Mouse (Mus musculus) heart, embryonic 16.5 days (tissue): ENCODE results near the gene Glis3. TPM values are rescaled to one million over a fixed set of nuclear protein-coding genes. Genes with fewer than 3 reads are reported as not detected.

ENCODE experiments used
- ATAC-seq: fragments of 200-750 bp; cut with Nextera tagmentation; replicated peaks from 2 replicates; pipeline ENCODE4 v1.8.0; 2017; ENCODE audit warnings: moderate number of reproducible peaks; ENCODE audit not compliant: insufficient read depth, low FRiP score; ENCODE audit errors: extremely low read depth
- H3K27ac ChIP-seq: fragments of 300-500 bp; sonication (generic); 2 replicates; pipeline ENCODE4 v1.5.1; 2014; ENCODE audit warnings: mild to moderate bottlenecking, low read length, control low read depth, moderate library complexity
- H3K27me3 ChIP-seq: fragments of 300-500 bp; sonication (generic); 2 replicates; pipeline ENCODE4 v1.6.1; 2014; ENCODE audit warnings: low read length, mixed read lengths; ENCODE audit not compliant: control insufficient read depth, insufficient read depth
- H3K36me3 ChIP-seq: fragments of 300-500 bp; sonication (generic); 2 replicates; pipeline ENCODE4 v1.6.1; 2014; ENCODE audit not compliant: control insufficient read depth, insufficient read depth
- H3K4me1 ChIP-seq: fragments of 300-500 bp; sonication (generic); 2 replicates; pipeline ENCODE4 v1.6.1; 2014; ENCODE audit warnings: low read length, mixed read lengths; ENCODE audit not compliant: control insufficient read depth, insufficient read depth
- H3K4me2 ChIP-seq: fragments of 300-500 bp; sonication (generic); 2 replicates; pipeline ENCODE4 v1.6.1; 2014; ENCODE audit warnings: low read depth, mild to moderate bottlenecking, control low read depth, low read length
- H3K4me3 ChIP-seq: fragments of 300-500 bp; sonication (generic); 2 replicates; pipeline ENCODE4 v1.5.1; 2014; ENCODE audit warnings: mild to moderate bottlenecking, control low read depth, low read length
- H3K9ac ChIP-seq: fragments of 300-500 bp; sonication (generic); 2 replicates; pipeline ENCODE4 v1.6.1; 2014; ENCODE audit warnings: low read length, control low read depth
- H3K9me3 ChIP-seq: fragments of 300-500 bp; sonication (generic); replicated peaks from 2 replicates; pipeline ENCODE4 v1.6.1; 2016; ENCODE audit warnings: low read length; ENCODE audit not compliant: control insufficient read depth
- WGBS: fragments of 180-500 bp; shearing (Covaris S2); extraction: QIAGEN DNeasy Blood & Tissue Kit; methylation state at CpG from one replicate; pipeline ENCODE4 v1.1.7; 2014; 5-methylcytosine and 5-hydroxymethylcytosine counted together
- polyA plus RNA-seq: library from polyadenylated mRNA; unstranded; fragments of >200 nt; fragmentation: Nextera tagmentation; extraction: Ambion mirVana; gene quantifications from 2 replicates; pipeline ENCODE4 v1.2.1, GENCODE M21; 2015

Glis3 gene
- polyA plus RNA-seq, 1 experiment from 2014 or later: 1.3 TPM

- no peaks in the 10 kb centered on the region for H3K36me3 ChIP-seq
- H3K9ac ChIP-seq: no peak overlapping the region
- no peaks in the 10 kb centered on the region for H3K9me3 ChIP-seq
- H3K4me2 ChIP-seq: no peak overlapping the region
- WGBS: 85% methylated on average over 5 of the region's 5 CpGs
- H3K4me1 ChIP-seq: peaks cover 2% of the 10 kb centered on the region; the same call in 1 of the 2 replicates
- no peak overlapping the region for H3K4me3 ChIP-seq
- ATAC-seq: no peak
- no peaks in the 10 kb centered on the region for H3K27me3 ChIP-seq
- H3K27ac ChIP-seq: no peak overlapping the region
These were observed 206.3 kb downstream of the Glis3 start for GRCm38 (mm10) chr19:28473621-28474020.

- H3K27me3 ChIP-seq: no peaks in the 10 kb centered on the region
- no peaks in the 10 kb centered on the region for H3K36me3 ChIP-seq
- no peak overlapping the region for H3K9ac ChIP-seq
- no peaks in the 10 kb centered on the region for H3K9me3 ChIP-seq
- peaks cover 4% of the 10 kb centered on the region; the same call in 1 of the 2 replicates for H3K4me1 ChIP-seq
- no peak overlapping the region for H3K27ac ChIP-seq
- ATAC-seq: no peak
- no peak overlapping the region for H3K4me3 ChIP-seq
- no peak overlapping the region for H3K4me2 ChIP-seq
- 53% methylated on average over 6 of the region's 8 CpGs for WGBS
These were observed 208.7 kb downstream of the Glis3 start for GRCm38 (mm10) chr19:28471144-28471543.

- H3K9ac ChIP-seq: no peak overlapping the region
- H3K4me3 ChIP-seq: no peak overlapping the region
- no peak overlapping the region for H3K4me2 ChIP-seq
- H3K36me3 ChIP-seq: no peaks in the 10 kb centered on the region
- no peaks in the 10 kb centered on the region for H3K27me3 ChIP-seq
- 53% methylated on average over 5 of the region's 5 CpGs for WGBS
- no peaks in the 10 kb centered on the region for H3K9me3 ChIP-seq
- H3K4me1 ChIP-seq: peaks cover 4% of the 10 kb centered on the region; the same call in 1 of the 2 replicates
- no peak for ATAC-seq
- no peak overlapping the region for H3K27ac ChIP-seq
These were observed 214.1 kb downstream of the Glis3 start for GRCm38 (mm10) chr19:28465779-28466178.

GRCm38 (mm10) chr19:28454331-28454730 is 225.5 kb downstream of the Glis3 start:
- Histone ChIP-seq H3K4me1 (peaks cover 2% of the 10 kb centered on the region; the same call in 1 of the 2 replicates), H3K9me3 (no peaks in the 10 kb centered on the region), H3K27ac (no peak overlapping the region), H3K36me3 (no peaks in the 10 kb centered on the region), H3K4me3 (no peak overlapping the region), H3K4me2 (no peak overlapping the region), H3K9ac (no peak overlapping the region), H3K27me3 (no peaks in the 10 kb centered on the region)
- no peak for ATAC-seq
- 71% methylated on average over 8 of the region's 8 CpGs for WGBS

GRCm38 (mm10) chr19:28452951-28453520 is 226.8 kb downstream of the Glis3 start:
- no peak for ATAC-seq
- no peak overlapping the region for H3K4me2 ChIP-seq
- no peak overlapping the region for H3K27ac ChIP-seq
- no peaks in the 10 kb centered on the region for H3K9me3 ChIP-seq
- H3K36me3 ChIP-seq: no peaks in the 10 kb centered on the region
- H3K4me3 ChIP-seq: no peak overlapping the region
- no peak overlapping the region for H3K9ac ChIP-seq
- H3K4me1 ChIP-seq: peaks cover 2% of the 10 kb centered on the region; the same call in 1 of the 2 replicates
- 45% methylated on average over 12 of the region's 12 CpGs for WGBS
- no peaks in the 10 kb centered on the region for H3K27me3 ChIP-seq

GRCm38 (mm10) chr19:28448811-28449210 is 231.1 kb downstream of the Glis3 start:
- H3K4me3 ChIP-seq: no peak overlapping the region
- H3K4me1 ChIP-seq: peaks cover 2% of the 10 kb centered on the region; the same call in 1 of the 2 replicates
- H3K27me3 ChIP-seq: no peaks in the 10 kb centered on the region
- ATAC-seq: no peak
- no peak overlapping the region for H3K9ac ChIP-seq
- H3K36me3 ChIP-seq: no peaks in the 10 kb centered on the region
- H3K27ac ChIP-seq: no peak overlapping the region
- no peak overlapping the region for H3K4me2 ChIP-seq
- 79% methylated on average over 4 of the region's 4 CpGs for WGBS
- no peaks in the 10 kb centered on the region for H3K9me3 ChIP-seq

- Histone ChIP-seq H3K9me3 (no peaks in the 10 kb centered on the region), H3K27ac (no peak overlapping the region), H3K9ac (no peak overlapping the region), H3K27me3 (no peaks in the 10 kb centered on the region), H3K4me1 (no peaks in the 10 kb centered on the region), H3K36me3 (no peaks in the 10 kb centered on the region), H3K4me3 (no peak overlapping the region), H3K4me2 (no peak overlapping the region)
- no peak for ATAC-seq
- WGBS: 87% methylated on average over 4 of the region's 4 CpGs
These were observed 237.7 kb downstream of the Glis3 start for GRCm38 (mm10) chr19:28442161-28442560.

- Histone ChIP-seq H3K36me3 (no peaks in the 10 kb centered on the region), H3K4me3 (no peak overlapping the region), H3K9ac (no peak overlapping the region), H3K27ac (no peak overlapping the region), H3K9me3 (no peaks in the 10 kb centered on the region), H3K4me2 (no peak overlapping the region), H3K27me3 (no peaks in the 10 kb centered on the region), H3K4me1 (no peaks in the 10 kb centered on the region)
- WGBS: 63% methylated on average over 12 of the region's 12 CpGs
- no peak for ATAC-seq
These were observed 243.3 kb downstream of the Glis3 start for GRCm38 (mm10) chr19:28436457-28437148.

- H3K4me2 ChIP-seq: no peak overlapping the region
- WGBS: 57% methylated on average over 6 of the region's 6 CpGs
- H3K9me3 ChIP-seq: no peaks in the 10 kb centered on the region
- no peak overlapping the region for H3K4me3 ChIP-seq
- no peak for ATAC-seq
- no peak overlapping the region for H3K9ac ChIP-seq
- no peaks in the 10 kb centered on the region for H3K4me1 ChIP-seq
- H3K27ac ChIP-seq: no peak overlapping the region
- H3K27me3 ChIP-seq: no peaks in the 10 kb centered on the region
- H3K36me3 ChIP-seq: no peaks in the 10 kb centered on the region
These were observed 251.6 kb downstream of the Glis3 start for GRCm38 (mm10) chr19:28428220-28428816.
